Mouse (Mus musculus): ENCODE measurements around the gene D17Wsu92e. TPM values are rescaled to one million over a fixed set of nuclear protein-coding genes. Genes with fewer than 3 reads are reported as not detected.

Gene D17Wsu92e
- polyA plus RNA-seq, 1 experiment = 65.1 TPM

DNA sequence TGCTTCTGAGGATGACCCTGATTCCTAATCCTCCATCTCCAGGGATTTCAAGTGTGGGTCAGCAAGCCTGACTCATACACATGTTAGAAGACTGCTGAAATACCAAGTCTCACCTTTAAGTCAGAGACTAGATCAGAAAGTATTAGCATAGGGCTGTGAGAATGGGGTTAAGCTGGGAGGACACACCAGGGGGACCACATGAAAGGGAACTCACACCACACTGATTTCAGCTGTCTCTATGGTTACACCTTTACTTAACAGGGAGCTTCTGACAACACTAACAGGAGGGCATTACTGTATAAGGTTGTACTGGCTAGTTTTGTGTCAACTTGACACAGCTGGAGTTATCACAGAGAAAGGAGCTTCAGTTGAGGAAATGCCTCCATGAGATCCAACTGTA lies 5.8 kb downstream of the D17Wsu92e start:
- peaks cover 100% of the 10 kb centered on the region for H3K79me2 ChIP-seq (ENCODE audit: control insufficient read depth, insufficient read depth)
- TF ChIP-seq MAX (IDR thresholded peaks at IDR 0.05) (no peak), FOSL1 (IDR thresholded peaks at IDR 0.05; ENCODE audit: insufficient read depth, low read length, poor library complexity, severe bottlenecking) (no peak), MYOD1 (IDR thresholded peaks at IDR 0.05; ENCODE audit: control insufficient read depth, insufficient read length, low read depth) (no peak), CTCF (IDR thresholded peaks at IDR 0.05; ENCODE audit: control insufficient read depth, insufficient read depth, insufficient read length) (no peak), USF1 (IDR thresholded peaks at IDR 0.05; ENCODE audit: low read depth) (no peak), CEBPB (IDR thresholded peaks at IDR 0.05; ENCODE audit: low read depth) (no peak), MYOG (IDR thresholded peaks at IDR 0.05; ENCODE audit: control insufficient read depth, extremely low read depth, insufficient read length) (no peak)

DNA sequence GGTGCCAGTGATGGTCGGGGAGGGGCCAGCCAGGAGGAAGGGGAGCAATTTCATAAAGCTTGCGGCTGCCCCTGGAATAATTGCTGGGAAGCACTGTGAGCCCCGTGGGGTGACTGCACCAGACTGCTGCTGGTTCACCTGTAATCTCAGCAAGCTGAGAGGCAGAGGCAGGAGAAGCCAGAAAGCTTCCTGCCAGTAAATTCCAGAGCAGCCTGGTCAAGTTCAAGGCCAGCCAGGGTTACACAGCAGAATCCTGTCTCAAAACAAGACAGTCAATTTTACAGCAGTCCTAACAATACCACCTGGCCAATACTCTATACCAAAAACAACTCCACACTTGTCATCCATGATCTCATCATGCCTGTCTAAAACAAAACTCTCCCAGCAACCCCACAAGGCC lies 8.5 kb downstream of the D17Wsu92e start:
- Histone ChIP-seq H3ac (ENCODE audit: control insufficient read depth, insufficient read length, low read depth) (no peak overlapping the region), H3K27me3 (ENCODE audit: control insufficient read depth, insufficient read depth, insufficient read length) (no peaks in the 10 kb centered on the region), H3K79me2 (ENCODE audit: control insufficient read depth, insufficient read depth) (peaks cover 99% of the 10 kb centered on the region), H3K36me3 (ENCODE audit: control insufficient read depth, insufficient read depth) (no peaks in the 10 kb centered on the region), H3K79me3 (ENCODE audit: low read depth) (peaks cover 86% of the 10 kb centered on the region), H3K4me3 (ENCODE audit: insufficient read depth, poor library complexity, severe bottlenecking) (no peak overlapping the region)
- TF ChIP-seq FOSL1 (IDR thresholded peaks at IDR 0.05; ENCODE audit: insufficient read depth, low read length, poor library complexity, severe bottlenecking) = no peak
- no peak for TF ChIP-seq MYOG (IDR thresholded peaks at IDR 0.05; ENCODE audit: control insufficient read depth, extremely low read depth, insufficient read length)
- no peak for TF ChIP-seq CTCF (IDR thresholded peaks at IDR 0.05; ENCODE audit: control insufficient read depth, insufficient read depth, insufficient read length)
- TF ChIP-seq CEBPB (IDR thresholded peaks at IDR 0.05; ENCODE audit: low read depth) = no peak
- no peak for TF ChIP-seq MYOD1 (IDR thresholded peaks at IDR 0.05; ENCODE audit: control insufficient read depth, insufficient read length, low read depth)
- TF ChIP-seq MAX (IDR thresholded peaks at IDR 0.05) = no peak
- no peak for TF ChIP-seq USF1 (IDR thresholded peaks at IDR 0.05; ENCODE audit: low read depth)

More for the DNA sequence above, 5.8 kb downstream of the D17Wsu92e start:
- H3ac ChIP-seq (ENCODE audit: control insufficient read depth, insufficient read length, low read depth) = no peak overlapping the region
- H3K36me3 ChIP-seq (ENCODE audit: control insufficient read depth, insufficient read depth) = no peaks in the 10 kb centered on the region
- peaks cover 91% of the 10 kb centered on the region for H3K79me3 ChIP-seq (ENCODE audit: low read depth)
- H3K4me3 ChIP-seq (ENCODE audit: insufficient read depth, poor library complexity, severe bottlenecking) = no peak overlapping the region
- H3K27me3 ChIP-seq (ENCODE audit: control insufficient read depth, insufficient read depth, insufficient read length) = no peaks in the 10 kb centered on the region

DNA sequence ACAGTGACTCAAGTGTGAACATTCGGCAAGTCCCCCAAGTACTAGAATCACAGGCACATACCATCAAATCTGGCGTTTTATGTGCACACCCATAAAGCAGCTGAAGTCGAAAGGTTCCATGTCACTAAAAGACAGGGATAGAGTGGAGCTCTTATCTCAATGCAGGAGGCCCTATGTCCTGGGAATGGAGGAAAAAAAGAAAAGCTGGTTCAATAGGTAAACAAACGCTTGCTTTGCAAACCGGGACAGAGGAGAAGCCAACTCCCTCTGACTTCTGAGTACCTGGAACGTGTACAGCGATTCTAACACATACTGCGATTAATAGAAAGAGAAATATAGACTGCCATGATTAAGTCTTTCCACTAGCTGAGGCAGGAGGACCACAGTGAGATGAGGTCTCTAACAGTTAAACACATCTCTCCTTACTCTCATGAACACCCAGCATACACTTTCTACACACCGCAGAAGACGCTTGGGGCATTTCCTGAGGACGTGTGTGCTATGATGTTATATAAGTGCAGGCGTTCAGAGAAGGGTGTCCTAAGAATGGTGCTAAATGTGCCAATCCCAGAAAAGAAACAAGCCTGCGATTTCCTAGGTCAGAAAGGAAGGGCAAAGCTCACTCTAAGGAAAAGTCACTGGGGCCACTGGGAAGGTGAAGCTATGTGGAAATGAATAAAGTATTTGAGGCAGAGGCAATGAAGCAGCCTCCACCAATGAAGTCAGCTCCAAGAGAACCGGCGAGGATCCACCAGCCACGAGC lies 9.7 kb downstream of the D17Wsu92e start:
- H3K79me2 ChIP-seq (ENCODE audit: control insufficient read depth, insufficient read depth) = peaks cover 99% of the 10 kb centered on the region
- no peak overlapping the region for H3K4me3 ChIP-seq (ENCODE audit: insufficient read depth, poor library complexity, severe bottlenecking)
- TF ChIP-seq FOSL1 (IDR thresholded peaks at IDR 0.05; ENCODE audit: insufficient read depth, low read length, poor library complexity, severe bottlenecking) = no peak
- no peak for TF ChIP-seq CEBPB (IDR thresholded peaks at IDR 0.05; ENCODE audit: low read depth)
- no peak for TF ChIP-seq MYOG (IDR thresholded peaks at IDR 0.05; ENCODE audit: control insufficient read depth, extremely low read depth, insufficient read length)
- no peak for TF ChIP-seq MAX (IDR thresholded peaks at IDR 0.05)
- TF ChIP-seq USF1 (IDR thresholded peaks at IDR 0.05; ENCODE audit: low read depth) = no peak
- no peak for TF ChIP-seq CTCF (IDR thresholded peaks at IDR 0.05; ENCODE audit: control insufficient read depth, insufficient read depth, insufficient read length)
- no peak for TF ChIP-seq MYOD1 (IDR thresholded peaks at IDR 0.05; ENCODE audit: control insufficient read depth, insufficient read length, low read depth)
- H3ac ChIP-seq (ENCODE audit: control insufficient read depth, insufficient read length, low read depth) = no peak overlapping the region
- peaks cover 89% of the 10 kb centered on the region for H3K79me3 ChIP-seq (ENCODE audit: low read depth)
- H3K27me3 ChIP-seq (ENCODE audit: control insufficient read depth, insufficient read depth, insufficient read length) = no peaks in the 10 kb centered on the region
- no peaks in the 10 kb centered on the region for H3K36me3 ChIP-seq (ENCODE audit: control insufficient read depth, insufficient read depth)

DNA sequence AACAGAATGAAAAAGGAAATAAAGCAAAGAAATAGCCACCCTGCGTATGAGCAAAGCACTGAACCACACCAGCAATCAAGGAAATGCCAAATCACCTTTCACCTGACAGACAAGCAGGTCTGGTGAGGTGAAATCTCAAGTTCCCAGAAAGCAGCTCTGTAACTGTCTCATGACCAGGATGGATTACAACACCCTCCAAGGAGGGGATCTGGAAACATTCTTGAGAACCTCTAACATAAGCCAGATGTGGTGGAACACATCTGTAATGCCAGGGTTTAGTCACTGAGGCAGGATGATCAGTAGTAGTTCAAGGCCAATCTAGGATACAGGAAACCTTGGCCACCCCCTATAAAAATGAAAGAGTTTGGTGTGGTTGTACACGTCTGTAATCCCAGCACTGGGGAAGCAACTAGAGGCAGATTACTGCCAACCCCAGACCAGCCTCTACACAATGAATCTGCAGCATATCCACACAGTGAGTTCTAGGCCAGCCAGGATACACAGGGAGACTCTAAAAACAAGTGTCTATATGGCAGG lies 12.8 kb downstream of the D17Wsu92e start:
- no peak overlapping the region for H3ac ChIP-seq (ENCODE audit: control insufficient read depth, insufficient read length, low read depth)
- H3K36me3 ChIP-seq (ENCODE audit: control insufficient read depth, insufficient read depth) = peaks cover 10% of the 10 kb centered on the region
- TF ChIP-seq CEBPB (IDR thresholded peaks at IDR 0.05; ENCODE audit: low read depth) = no peak
- no peak for TF ChIP-seq FOSL1 (IDR thresholded peaks at IDR 0.05; ENCODE audit: insufficient read depth, low read length, poor library complexity, severe bottlenecking)
- TF ChIP-seq CTCF (IDR thresholded peaks at IDR 0.05; ENCODE audit: control insufficient read depth, insufficient read depth, insufficient read length) = no peak
- no peak for TF ChIP-seq MYOD1 (IDR thresholded peaks at IDR 0.05; ENCODE audit: control insufficient read depth, insufficient read length, low read depth)
- no peak for TF ChIP-seq USF1 (IDR thresholded peaks at IDR 0.05; ENCODE audit: low read depth)
- no peak for TF ChIP-seq MAX (IDR thresholded peaks at IDR 0.05)
- no peak for TF ChIP-seq MYOG (IDR thresholded peaks at IDR 0.05; ENCODE audit: control insufficient read depth, extremely low read depth, insufficient read length)
- H3K27me3 ChIP-seq (ENCODE audit: control insufficient read depth, insufficient read depth, insufficient read length) = no peaks in the 10 kb centered on the region
- H3K79me2 ChIP-seq (ENCODE audit: control insufficient read depth, insufficient read depth) = peaks cover 99% of the 10 kb centered on the region
- peaks cover 95% of the 10 kb centered on the region for H3K79me3 ChIP-seq (ENCODE audit: low read depth)
- no peak overlapping the region for H3K4me3 ChIP-seq (ENCODE audit: insufficient read depth, poor library complexity, severe bottlenecking)

DNA sequence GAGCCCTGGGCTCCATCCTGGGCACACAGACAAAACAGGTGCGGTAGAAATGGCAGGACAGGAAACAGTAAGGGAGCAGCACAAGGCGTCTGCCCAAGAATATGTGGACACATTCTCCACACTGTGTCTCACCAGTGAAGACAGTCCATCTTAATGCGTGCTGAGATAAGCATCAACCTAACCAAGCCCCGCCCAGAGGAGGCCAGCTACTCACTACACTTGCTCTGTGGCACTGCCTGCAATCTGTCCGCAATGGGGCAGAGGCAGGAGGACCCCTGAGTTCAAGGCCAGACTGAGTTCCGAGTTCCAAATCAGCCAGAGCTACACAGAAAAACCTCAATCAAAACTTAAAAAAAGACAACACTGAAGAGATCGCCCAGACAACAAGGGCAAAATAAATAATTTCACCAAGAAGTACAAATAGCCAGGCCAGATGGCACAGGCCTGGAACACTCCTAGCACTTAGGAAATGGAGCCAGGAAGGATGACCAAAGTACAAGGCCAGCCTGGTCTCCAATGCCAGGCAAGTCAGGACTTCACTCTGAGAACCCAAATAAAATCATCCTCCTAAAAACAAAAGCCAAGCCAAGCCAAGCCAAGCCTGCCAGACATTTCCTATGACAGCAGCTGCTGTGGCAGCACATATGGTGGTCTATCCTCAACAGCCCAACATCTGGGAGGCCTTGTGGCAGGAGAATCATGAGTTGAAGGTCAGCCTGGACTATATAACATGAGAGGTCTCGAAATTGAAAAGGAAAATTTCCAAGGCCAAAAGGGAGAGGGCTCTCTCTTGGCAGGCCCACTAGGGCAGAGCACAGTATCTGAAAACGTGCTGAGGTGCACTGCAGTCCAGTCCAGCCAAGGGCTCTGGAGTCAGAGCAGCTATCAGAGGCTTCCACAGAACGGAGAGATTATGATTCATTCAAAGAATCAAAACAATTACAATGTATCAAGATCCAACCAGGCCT lies 15.4 kb downstream of the D17Wsu92e start:
- TF ChIP-seq FOSL1 (IDR thresholded peaks at IDR 0.05; ENCODE audit: insufficient read depth, low read length, poor library complexity, severe bottlenecking) (no peak), USF1 (IDR thresholded peaks at IDR 0.05; ENCODE audit: low read depth) (no peak), CTCF (IDR thresholded peaks at IDR 0.05; ENCODE audit: control insufficient read depth, insufficient read depth, insufficient read length) (no peak), MYOD1 (IDR thresholded peaks at IDR 0.05; ENCODE audit: control insufficient read depth, insufficient read length, low read depth) (no peak), MAX (IDR thresholded peaks at IDR 0.05) (no peak), MYOG (IDR thresholded peaks at IDR 0.05; ENCODE audit: control insufficient read depth, extremely low read depth, insufficient read length) (no peak)
- Histone ChIP-seq H3K79me2 (ENCODE audit: control insufficient read depth, insufficient read depth) (peaks cover 99% of the 10 kb centered on the region), H3K79me3 (ENCODE audit: low read depth) (peaks cover 87% of the 10 kb centered on the region), H3K4me3 (ENCODE audit: insufficient read depth, poor library complexity, severe bottlenecking) (no peak overlapping the region), H3ac (ENCODE audit: control insufficient read depth, insufficient read length, low read depth) (no peak overlapping the region), H3K27me3 (ENCODE audit: control insufficient read depth, insufficient read depth, insufficient read length) (no peaks in the 10 kb centered on the region), H3K36me3 (ENCODE audit: control insufficient read depth, insufficient read depth) (peaks cover 10% of the 10 kb centered on the region)

All from C2C12 (cell line).